Mouse (Mus musculus) kidney, adult 2 months (tissue): ENCODE data around the gene Olfr1277.

Experiments used
- CTCF ChIP-seq: fragments of 200-500 bp; conservative IDR thresholded peaks from 2 replicates; pipeline ENCODE4 v1.5.1; 2011; ENCODE audit warnings: low read depth, mild to moderate bottlenecking, control low read depth, low read length, moderate library complexity, mixed read lengths; ENCODE audit not compliant: insufficient read depth, insufficient read length
- POLR2A ChIP-seq: fragments of 200-500 bp; IDR thresholded peaks from one replicate; pipeline ENCODE4 v1.6.1; 2011; ENCODE audit warnings: low read depth, low read length, control low read depth

DNA sequence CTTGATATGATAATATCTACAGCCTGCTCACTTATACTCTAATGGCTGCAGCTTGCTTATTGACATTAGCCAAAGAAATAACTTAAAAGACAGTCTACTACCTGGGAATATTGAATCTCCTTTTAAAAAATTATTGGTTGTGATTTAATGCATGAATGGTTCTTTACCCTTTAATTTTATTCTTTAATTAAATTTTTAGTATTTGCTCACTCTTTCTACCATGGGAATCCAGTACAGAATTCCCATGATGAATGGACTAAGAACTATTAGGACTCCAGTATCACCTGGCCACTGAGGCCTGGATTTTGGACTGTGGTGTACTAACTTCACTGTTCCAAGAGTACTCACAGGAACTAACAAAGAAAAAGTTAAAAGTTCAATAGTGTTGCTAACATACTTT, 19.7 kb downstream of the Olfr1277 start, which contains the start of gene Olfr1276:
- TF ChIP-seq POLR2A (no peak), CTCF (no peak)
